Mouse (Mus musculus) limb, embryonic 14.5 days (tissue): ENCODE data around the gene Fam3a. TPM values are rescaled to one million over a fixed set of nuclear protein-coding genes. Genes with fewer than 3 reads are reported as not detected.
A peak's percentile ranks its signal among the peaks of the same experiment; 100 is the strongest.
"Not testable (repeated sequence)": the region's sequence is repeated elsewhere in the genome, so short reads cannot be mapped to it uniquely, and the experiment has no call there.

Experiments used
- ATAC-seq: fragments of 200-750 bp; cut with Nextera tagmentation; 2 replicates; pipeline ENCODE4 v1.8.0; 2017; ENCODE audit warnings: low read depth, moderate number of reproducible peaks, moderate TSS enrichment; ENCODE audit not compliant: low FRiP score
- DNase-seq: peaks from one replicate; pipeline ENCODE4 v3.0.0-alpha.2; 2015; ENCODE audit warnings: low spot score
- H3K27ac ChIP-seq: fragments of 300-500 bp; sonication (generic); replicated peaks from 2 replicates; pipeline ENCODE4 v1.5.1; 2014; ENCODE audit warnings: low read depth, mild to moderate bottlenecking, low read length, moderate library complexity, mixed read lengths
- H3K27me3 ChIP-seq: fragments of 300-500 bp; sonication (generic); 2 replicates; pipeline ENCODE4 v1.6.1; 2014; ENCODE audit warnings: low read length, mixed read lengths; ENCODE audit not compliant: control insufficient read depth, insufficient read depth
- H3K36me3 ChIP-seq: fragments of 300-500 bp; sonication (generic); 2 replicates; pipeline ENCODE4 v1.6.1; 2014; ENCODE audit warnings: mild to moderate bottlenecking, low read length, moderate library complexity, mixed read lengths; ENCODE audit not compliant: control insufficient read depth, insufficient read depth
- H3K4me1 ChIP-seq: fragments of 300-500 bp; sonication (generic); 2 replicates; pipeline ENCODE4 v1.6.1; 2014; ENCODE audit warnings: antibody characterized with exemption, low read length, mixed read lengths; ENCODE audit not compliant: control insufficient read depth, insufficient read depth
- H3K4me2 ChIP-seq: fragments of 300-500 bp; sonication (generic); replicated peaks from 2 replicates; pipeline ENCODE4 v1.6.1; 2014; ENCODE audit warnings: low read depth, mild to moderate bottlenecking, low read length, moderate library complexity; ENCODE audit not compliant: severe bottlenecking
- H3K4me3 ChIP-seq: fragments of 300-500 bp; sonication (generic); replicated peaks from 2 replicates; pipeline ENCODE4 v1.5.1; 2014; ENCODE audit warnings: low read length
- H3K9ac ChIP-seq: fragments of 300-500 bp; sonication (generic); 2 replicates; pipeline ENCODE4 v1.6.1; 2014; ENCODE audit warnings: mild to moderate bottlenecking, low read depth, low read length, moderate library complexity; ENCODE audit not compliant: severe bottlenecking
- H3K9me3 ChIP-seq: fragments of 300-500 bp; sonication (generic); 2 replicates; pipeline ENCODE4 v1.6.1; 2016; ENCODE audit warnings: low read length; ENCODE audit not compliant: control insufficient read depth
- POLR2A ChIP-seq: fragments of 200-500 bp; IDR thresholded peaks from 2 replicates; pipeline ENCODE4 v1.8.0; 2012; ENCODE audit warnings: inconsistent platforms, mild to moderate bottlenecking, moderate library complexity, borderline replicate concordance; ENCODE audit not compliant: insufficient read depth, insufficient read length; ENCODE audit errors: extremely low read depth
- WGBS: fragments of 180-500 bp; shearing (Covaris S2); extraction: QIAGEN DNeasy Blood & Tissue Kit; methylation state at CpG from one replicate; pipeline ENCODE4 v1.1.7; 2014; 5-methylcytosine and 5-hydroxymethylcytosine counted together
- polyA plus RNA-seq, 2 experiments: library from polyadenylated mRNA; depleted of rRNA in 1 of 2; stranded (reverse) in 1 of 2; unstranded in 1 of 2; fragments of >200 nt; fragmentation: Nextera tagmentation in 1 of 2; extraction: Ambion mirVana in 1 of 2; gene quantifications; 2 replicates each; pipeline versions ENCODE4 v1.2.1 to v1.2.3; 2012 to 2014

Fam3a gene
- polyA plus RNA-seq, 2 experiments: 39.3 to 50.6 TPM

- Histone ChIP-seq H3K4me1 (no peaks in the 10 kb centered on the region), H3K36me3 (peaks cover 13% of the 10 kb centered on the region), H3K4me2 (peak overlapping the region; percentile 58), H3K9me3 (no peaks in the 10 kb centered on the region), H3K27ac (no peak overlapping the region), H3K9ac (peak overlapping the region; percentile 71), H3K4me3 (peak overlapping the region; percentile 54), H3K27me3 (no peaks in the 10 kb centered on the region)
- ATAC-seq: no peak
- DNase-seq: no peak
- 65% methylated on average over 10 of the region's 10 CpGs for WGBS
- no peak for TF ChIP-seq POLR2A
These were observed 25.6 kb downstream of the Fam3a start for GRCm38 (mm10) chrX:74367512-74367911.

GRCm38 (mm10) chrX:74359171-74359570, 33.9 kb downstream of the Fam3a start:
- no peak overlapping the region for H3K9ac ChIP-seq
- no peak overlapping the region for H3K4me2 ChIP-seq
- H3K4me1 ChIP-seq: no peaks in the 10 kb centered on the region
- H3K27me3 ChIP-seq: no peaks in the 10 kb centered on the region
- DNase-seq: no peak
- no peaks in the 10 kb centered on the region for H3K9me3 ChIP-seq
- no peaks in the 10 kb centered on the region for H3K36me3 ChIP-seq
- H3K27ac ChIP-seq: no peak overlapping the region
- TF ChIP-seq POLR2A: no peak
- no peak for ATAC-seq
- WGBS: 32% methylated on average over 11 of the region's 11 CpGs
- no peak overlapping the region for H3K4me3 ChIP-seq

- H3K9me3 ChIP-seq, DNase-seq, H3K27ac ChIP-seq, H3K27me3 ChIP-seq, H3K36me3 ChIP-seq, H3K4me2 ChIP-seq, H3K4me3 ChIP-seq, ATAC-seq, H3K9ac ChIP-seq, H3K4me1 ChIP-seq: not testable (repeated sequence)
- 87% methylated on average over 2 of the region's 3 CpGs for WGBS
These were observed 36.0 kb downstream of the Fam3a start for GRCm38 (mm10) chrX:74357069-74357468.

GRCm38 (mm10) chrX:74353467-74353770, 39.7 kb downstream of the Fam3a start, which contains the start of gene Lage3:
Gene Lage3, minus strand, starts transcription at chrX:74353618.
- Histone ChIP-seq H3K9me3 (no peaks in the 10 kb centered on the region), H3K9ac (peak within 1 kb of the TSS; percentile 56), H3K4me3 (peak within 1 kb of the TSS; percentile 47), H3K36me3 (no peaks in the 10 kb centered on the region), H3K4me2 (peak within 1 kb of the TSS; percentile 49), H3K4me1 (0 out of 2 replicates have a peak, but pooled peaks cover 3% of the 10 kb centered on the region), H3K27me3 (no peaks in the 10 kb centered on the region), H3K27ac (no peak within 1 kb of the TSS)
- peak; percentile 83 for ATAC-seq
- WGBS: 28% methylated on average over 13 of the region's 22 CpGs
- peak; percentile 55 for DNase-seq
- 0 out of 2 replicates have a peak, but pooled peaks have one; percentile 34 for TF ChIP-seq POLR2A

GRCm38 (mm10) chrX:74352645-74353466, 40.2 kb downstream of the Fam3a start:
- 26% methylated on average over 13 of the region's 13 CpGs for WGBS
- ATAC-seq (peak; percentile 53), DNase-seq (no peak)

More at GRCm38 (mm10) chrX:74352645-74353466, 40.2 kb downstream of the Fam3a start:
- TF ChIP-seq POLR2A: no peak
- no peaks in the 10 kb centered on the region for H3K27me3 ChIP-seq
- no peaks in the 10 kb centered on the region for H3K9me3 ChIP-seq
- peak overlapping the region; percentile 49 for H3K4me2 ChIP-seq
- H3K4me3 ChIP-seq: peak overlapping the region; percentile 47
- H3K9ac ChIP-seq: peak overlapping the region; percentile 56
- H3K4me1 ChIP-seq: 0 out of 2 replicates have a peak, but pooled peaks cover 3% of the 10 kb centered on the region
- H3K27ac ChIP-seq: no peak overlapping the region
- no peaks in the 10 kb centered on the region for H3K36me3 ChIP-seq

Other genes starting within 250 kb of the Fam3a start
- not detected in 2 replicates for gene Tex28, start 225.4 kb downstream of the Fam3a start, polyA plus RNA-seq (2012; rRNA removed)
- not detected in 2 replicates for gene Tex28, start 225.4 kb downstream of the Fam3a start, polyA plus RNA-seq (2014; fragmentation: Nextera tagmentation; extraction: Ambion mirVana)
- gene Tktl1, start 216.0 kb downstream of the Fam3a start, polyA plus RNA-seq (2012; rRNA removed): 0.03 and 0.04 TPM in 2 replicates
- not detected in 2 replicates for gene Tktl1, start 216.0 kb downstream of the Fam3a start, polyA plus RNA-seq (2014; fragmentation: Nextera tagmentation; extraction: Ambion mirVana)
- 573 and 611 TPM in 2 replicates for gene Flna, start 143.5 kb downstream of the Fam3a start, polyA plus RNA-seq (2012; rRNA removed)
- 335 and 363 TPM in 2 replicates for gene Flna, start 143.5 kb downstream of the Fam3a start, polyA plus RNA-seq (2014; fragmentation: Nextera tagmentation; extraction: Ambion mirVana)
- gene Emd, start 138.6 kb downstream of the Fam3a start, polyA plus RNA-seq (2012; rRNA removed): 107 and 143 TPM in 2 replicates
- 28.0 and 30.4 TPM in 2 replicates for gene Emd, start 138.6 kb downstream of the Fam3a start, polyA plus RNA-seq (2014; fragmentation: Nextera tagmentation; extraction: Ambion mirVana)
- 2,306 and 2,672 TPM in 2 replicates for gene Rpl10, start 122.5 kb downstream of the Fam3a start, polyA plus RNA-seq (2012; rRNA removed)
- 939 and 993 TPM in 2 replicates for gene Rpl10, start 122.5 kb downstream of the Fam3a start, polyA plus RNA-seq (2014; fragmentation: Nextera tagmentation; extraction: Ambion mirVana)
- 99.7 and 116 TPM in 2 replicates for gene Taz, start 111.4 kb downstream of the Fam3a start, polyA plus RNA-seq (2012; rRNA removed)
- 64.0 and 70.6 TPM in 2 replicates for gene Taz, start 111.4 kb downstream of the Fam3a start, polyA plus RNA-seq (2014; fragmentation: Nextera tagmentation; extraction: Ambion mirVana)
- gene Dnase1l1, start 110.9 kb downstream of the Fam3a start, polyA plus RNA-seq (2012; rRNA removed): 20.2 and 24.3 TPM in 2 replicates
- 12.8 and 14.4 TPM in 2 replicates for gene Dnase1l1, start 110.9 kb downstream of the Fam3a start, polyA plus RNA-seq (2014; fragmentation: Nextera tagmentation; extraction: Ambion mirVana)
- gene Atp6ap1, start 96.2 kb downstream of the Fam3a start, polyA plus RNA-seq (2012; rRNA removed): 224 and 272 TPM in 2 replicates
- 124 and 128 TPM in 2 replicates for gene Atp6ap1, start 96.2 kb downstream of the Fam3a start, polyA plus RNA-seq (2014; fragmentation: Nextera tagmentation; extraction: Ambion mirVana)
- 567 and 604 TPM in 2 replicates for gene Gdi1, start 88.3 kb downstream of the Fam3a start, polyA plus RNA-seq (2012; rRNA removed)
- 147 and 183 TPM in 2 replicates for gene Gdi1, start 88.3 kb downstream of the Fam3a start, polyA plus RNA-seq (2014; fragmentation: Nextera tagmentation; extraction: Ambion mirVana)
- 31.5 and 49.7 TPM in 2 replicates for gene Fam50a, start 80.2 kb downstream of the Fam3a start, polyA plus RNA-seq (2012; rRNA removed)
- gene Fam50a, start 80.2 kb downstream of the Fam3a start, polyA plus RNA-seq (2014; fragmentation: Nextera tagmentation; extraction: Ambion mirVana): 53.5 and 53.7 TPM in 2 replicates
- 117 and 152 TPM in 2 replicates for gene Plxna3, start 64.2 kb downstream of the Fam3a start, polyA plus RNA-seq (2012; rRNA removed)
- gene Plxna3, start 64.2 kb downstream of the Fam3a start, polyA plus RNA-seq (2014; fragmentation: Nextera tagmentation; extraction: Ambion mirVana): 21.4 and 21.8 TPM in 2 replicates
- gene Lage3, start 39.7 kb downstream of the Fam3a start, polyA plus RNA-seq (2012; rRNA removed): 104 and 119 TPM in 2 replicates
- gene Lage3, start 39.7 kb downstream of the Fam3a start, polyA plus RNA-seq (2014; fragmentation: Nextera tagmentation; extraction: Ambion mirVana): 105 and 106 TPM in 2 replicates
- gene Ubl4a, start 20.1 kb downstream of the Fam3a start, polyA plus RNA-seq (2012; rRNA removed): 58.5 and 60.7 TPM in 2 replicates
- gene Ubl4a, start 20.1 kb downstream of the Fam3a start, polyA plus RNA-seq (2014; fragmentation: Nextera tagmentation; extraction: Ambion mirVana): 77.1 and 79.6 TPM in 2 replicates
- gene Slc10a3, start 19.9 kb downstream of the Fam3a start, polyA plus RNA-seq (2012; rRNA removed): 16.0 and 21.0 TPM in 2 replicates
- 20.2 and 24.4 TPM in 2 replicates for gene Slc10a3, start 19.9 kb downstream of the Fam3a start, polyA plus RNA-seq (2014; fragmentation: Nextera tagmentation; extraction: Ambion mirVana)
- gene Ikbkg, start within 50 bp of the Fam3a start, polyA plus RNA-seq (2012; rRNA removed): 13.7 and 17.4 TPM in 2 replicates
- 23.9 and 25.6 TPM in 2 replicates for gene Ikbkg, start within 50 bp of the Fam3a start, polyA plus RNA-seq (2014; fragmentation: Nextera tagmentation; extraction: Ambion mirVana)
- gene G6pdx, start 35.9 kb upstream of the Fam3a start, polyA plus RNA-seq (2012; rRNA removed): 35.2 and 35.4 TPM in 2 replicates
- 48.3 and 51.8 TPM in 2 replicates for gene G6pdx, start 35.9 kb upstream of the Fam3a start, polyA plus RNA-seq (2014; fragmentation: Nextera tagmentation; extraction: Ambion mirVana)
- 1.1 and 2.8 TPM in 2 replicates for gene Gm6880, start 88.1 kb upstream of the Fam3a start, polyA plus RNA-seq (2012; rRNA removed)
- gene Gm6880, start 88.1 kb upstream of the Fam3a start, polyA plus RNA-seq (2014; fragmentation: Nextera tagmentation; extraction: Ambion mirVana): 1.4 and 2.7 TPM in 2 replicates
- gene Olfr1326-ps1, start 181.6 kb upstream of the Fam3a start, polyA plus RNA-seq (2012; rRNA removed): not detected in 2 replicates
- not detected in 2 replicates for gene Olfr1326-ps1, start 181.6 kb upstream of the Fam3a start, polyA plus RNA-seq (2014; fragmentation: Nextera tagmentation; extraction: Ambion mirVana)
- not detected in 2 replicates for gene Olfr1325, start 199.4 kb upstream of the Fam3a start, polyA plus RNA-seq (2012; rRNA removed)
- not detected in 2 replicates for gene Olfr1325, start 199.4 kb upstream of the Fam3a start, polyA plus RNA-seq (2014; fragmentation: Nextera tagmentation; extraction: Ambion mirVana)